Mouse (Mus musculus): ENCODE data around the gene Dcpp1.

The Dcpp1 gene

GRCm38 (mm10) chr17:23925090-23925493 is 44.4 kb downstream of the Dcpp1 start:
- peak; percentile 19 for DNase-seq (ENCODE audit: low read depth, low spot score)

- DNase-seq (ENCODE audit: low read depth, low spot score), result no peak
Observed at GRCm38 (mm10) chr17:23931157-23931556, 50.5 kb downstream of the Dcpp1 start.

Measured in ES-CJ7 (cell line).